ENCODE assay signal across 21 mouse cellular contexts in the genomic region with DNA sequence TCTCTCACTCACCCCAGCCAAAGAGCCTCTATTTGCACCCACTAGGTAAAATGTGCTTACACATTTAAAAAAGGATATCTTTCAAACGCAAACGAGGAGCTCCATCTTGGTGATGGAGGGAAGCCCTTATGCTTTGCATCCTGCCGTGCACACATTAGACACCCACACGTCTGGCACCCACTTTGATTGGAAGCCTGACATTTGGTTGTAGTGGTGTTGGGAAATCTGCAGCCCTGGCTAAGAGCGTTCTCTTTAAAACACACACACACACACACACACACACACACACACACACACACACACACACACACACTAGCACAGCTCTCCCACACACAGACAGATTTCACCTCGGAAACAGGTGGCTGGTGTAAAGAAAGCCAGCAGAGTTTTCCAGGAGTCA. TPM values are rescaled to one million over a fixed set of nuclear protein-coding genes. Genes with fewer than 3 reads are reported as not detected.
DNase-seq lines count a peak whose midpoint lies in the region; ATAC-seq and TF ChIP-seq lines count a peak whose summit lies in the region.
"Had no signal": no experiment of that assay in that cellular context is flagged by ENCODE, and none has a peak within 500 bp of the region (broad histone marks: within the 10 kb centered on the region; RNA-seq: fewer than 3 reads in every experiment).

No protein-coding gene starts in this region.

- ATAC-seq in monocyte, adult 5-6 weeks (replicated peaks; ENCODE audit: insufficient number of reproducible peaks, low FRiP score, low TSS enrichment, poor library complexity, severe bottlenecking): no peak
- no peak for ATAC-seq in lung, postnatal 0 days
- ATAC-seq: CD4-positive, CD25-positive, alpha-beta regulatory T cell, adult 4 months; forebrain, embryonic 15.5 days; liver, embryonic 12.5 days; midbrain, embryonic 13.5 days had no signal

- no peak overlapping the region for H3K4me3 ChIP-seq in lung, postnatal 0 days (ENCODE audit: low read depth, low read length)
- H3K4me3 ChIP-seq: forebrain, embryonic 15.5 days; hindbrain, embryonic 12.5 days; kidney, embryonic 15.5 days; liver, embryonic 12.5 days; lung, embryonic 15.5 days; midbrain, embryonic 13.5 days; myocyte; neural tube, embryonic 15.5 days had no signal

- H3K36me3 ChIP-seq in lung, postnatal 0 days (ENCODE audit: insufficient read depth, low read length): no peaks in the 10 kb centered on the region
- H3K36me3 ChIP-seq: forebrain, embryonic 15.5 days; G1E; hindbrain, embryonic 12.5 days; kidney, embryonic 15.5 days; liver, embryonic 12.5 days; lung, embryonic 15.5 days; midbrain, embryonic 13.5 days; neural tube, embryonic 15.5 days had no signal

- 63% methylated on average over 6 of the region's 6 CpGs for WGBS in lung, postnatal 0 days

- TF ChIP-seq CTCF in lung, postnatal 0 days (IDR thresholded peaks at IDR 0.05): no peak

- intact Hi-C loops in left cerebral cortex, postnatal 14 days (cut with DNase I): no loop called here

- H3K9me3 ChIP-seq in lung, postnatal 0 days (ENCODE audit: low read length): no peaks in the 10 kb centered on the region
- H3K9me3 ChIP-seq: forebrain, embryonic 15.5 days; hindbrain, embryonic 12.5 days; kidney, embryonic 15.5 days; liver, embryonic 12.5 days; lung, embryonic 15.5 days; midbrain, embryonic 13.5 days; neural tube, embryonic 15.5 days had no signal

- no peak overlapping the region for H3K9ac ChIP-seq in lung, postnatal 0 days (replicated peaks; ENCODE audit: low read depth)
- H3K9ac ChIP-seq: forebrain, embryonic 15.5 days; hindbrain, embryonic 12.5 days; kidney, embryonic 15.5 days; liver, embryonic 12.5 days; lung, embryonic 15.5 days; midbrain, embryonic 13.5 days; neural tube, embryonic 15.5 days had no signal

- no peak overlapping the region for H3K27ac ChIP-seq in lung, postnatal 0 days (ENCODE audit: low read length)
- H3K27ac ChIP-seq: forebrain, embryonic 15.5 days; hindbrain, embryonic 12.5 days; kidney, embryonic 15.5 days; liver, embryonic 12.5 days; lung, embryonic 15.5 days; midbrain, embryonic 13.5 days; neural tube, embryonic 15.5 days; stomach, postnatal 0 days had no signal

- TF ChIP-seq EP300 in lung, postnatal 0 days (IDR thresholded peaks at IDR 0.05): no peak

- peak; percentile 75 for DNase-seq in layer of hippocampus, adult 11-12 months (ENCODE audit: low spot score)
- DNase-seq in layer of hippocampus, postnatal 10 days (ENCODE audit: low spot score in 2 of 2): peak; percentile 45 to 67
- DNase-seq in left cerebral cortex, postnatal 14 days (ENCODE audit: low spot score in 2 of 2): peak; percentile 52 to 87
- DNase-seq in right cerebral cortex, postnatal 36 days (ENCODE audit: low spot score in 2 of 2): peak; percentile 56 to 58
- no peak for DNase-seq in lung, postnatal 0 days (ENCODE audit: low spot score)
- no peak for DNase-seq in cerebellum, postnatal 14 days
- DNase-seq in embryo, embryonic 9.5 days (ENCODE audit: extremely low spot score): no peak
- DNase-seq: gastrocnemius, postnatal 25 days; thymus, postnatal 4 days had no signal

- H3K4me2 ChIP-seq in lung, postnatal 0 days (replicated peaks; ENCODE audit: low read depth, low read length): no peak overlapping the region
- H3K4me2 ChIP-seq: forebrain, embryonic 15.5 days; hindbrain, embryonic 12.5 days; kidney, embryonic 15.5 days; liver, embryonic 12.5 days; lung, embryonic 15.5 days; midbrain, embryonic 13.5 days; neural tube, embryonic 15.5 days had no signal

- no peaks in the 10 kb centered on the region for H3K27me3 ChIP-seq in lung, postnatal 0 days (replicated peaks; ENCODE audit: insufficient read depth, low read length)
- H3K27me3 ChIP-seq: forebrain, embryonic 15.5 days; hindbrain, embryonic 12.5 days; kidney, embryonic 15.5 days; liver, embryonic 12.5 days; lung, embryonic 15.5 days; midbrain, embryonic 13.5 days; neural tube, embryonic 15.5 days had no signal

- no peaks in the 10 kb centered on the region for H3K4me1 ChIP-seq in lung, postnatal 0 days (ENCODE audit: insufficient read depth, low read depth, low read length)
- H3K4me1 ChIP-seq: forebrain, embryonic 15.5 days; hindbrain, embryonic 12.5 days; kidney, embryonic 15.5 days; liver, embryonic 12.5 days; lung, embryonic 15.5 days; midbrain, embryonic 13.5 days; neural tube, embryonic 15.5 days had no signal

RNA-seq across cellular contexts. Expression of gene Ctsh, which starts 33.1 kb away (rescaled TPM):
- 10 to 100 TPM; 29.2 to 32.6 TPM for total RNA-seq in layer of hippocampus, postnatal 10 days (2021)
- total RNA-seq in left cerebral cortex, postnatal 14 days (2021): 10 to 100 TPM; 22.4 to 27.7 TPM
- 117 to 205 TPM (median 169 TPM) in 3 replicates for total RNA-seq in monocyte, adult 5-6 weeks (2017)
- polyA plus RNA-seq in lung, postnatal 0 days (2015; fragmentation: Nextera tagmentation; extraction: Ambion mirVana): 2,236 and 2,487 TPM in 2 replicates
- polyA plus RNA-seq: G1E had no signal

Comparison
In these comparisons a context has a peak if more than half of its experiments do, and no peak if none do; other contexts are left out.
1. DNase-seq: peak in layer of hippocampus, adult 11-12 months (single experiment), layer of hippocampus, postnatal 10 days (2 of 2), left cerebral cortex, postnatal 14 days (2 of 2) and right cerebral cortex, postnatal 36 days (2 of 2); none in lung, postnatal 0 days (single experiment), cerebellum, postnatal 14 days (0 of 2) and embryo, embryonic 9.5 days (single experiment).